Mouse (Mus musculus) lung, postnatal 0 days (tissue): ENCODE measurements around the gene Kidins220. TPM values are rescaled to one million over a fixed set of nuclear protein-coding genes. Genes with fewer than 3 reads are reported as not detected.
A peak's percentile ranks its signal among the peaks of the same experiment; 100 is the strongest.

Experiments
- ATAC-seq: fragments of 200-750 bp; cut with Nextera tagmentation; 2 replicates; pipeline ENCODE4 v1.8.0; 2017; ENCODE audit warnings: moderate library complexity
- DNase-seq: peaks from one replicate; pipeline ENCODE4 v3.0.0-alpha.2; 2016; ENCODE audit warnings: low spot score
- H3K27ac ChIP-seq: fragments of 300-500 bp; sonication (generic); 2 replicates; pipeline ENCODE4 v1.5.1; 2014; ENCODE audit warnings: antibody characterized with exemption, mild to moderate bottlenecking, low read length, mixed read lengths
- H3K27me3 ChIP-seq: fragments of 300-500 bp; sonication (generic); replicated peaks from 2 replicates; pipeline ENCODE4 v1.6.1; 2014; ENCODE audit warnings: low read length, mixed read lengths; ENCODE audit not compliant: insufficient read depth
- H3K36me3 ChIP-seq: fragments of 300-500 bp; sonication (generic); 2 replicates; pipeline ENCODE4 v1.6.1; 2014; ENCODE audit warnings: low read length, mixed read lengths; ENCODE audit not compliant: insufficient read depth
- H3K4me1 ChIP-seq: fragments of 300-500 bp; sonication (generic); 2 replicates; pipeline ENCODE4 v1.6.1; 2014; ENCODE audit warnings: antibody characterized with exemption, low read depth, low read length, mixed read lengths; ENCODE audit not compliant: insufficient read depth
- H3K4me2 ChIP-seq: fragments of 300-500 bp; sonication (generic); replicated peaks from 2 replicates; pipeline ENCODE4 v1.6.1; 2014; ENCODE audit warnings: low read depth, mild to moderate bottlenecking, low read length, moderate library complexity, mixed read lengths
- H3K4me3 ChIP-seq: fragments of 300-500 bp; sonication (generic); 2 replicates; pipeline ENCODE4 v1.5.1; 2014; ENCODE audit warnings: low read depth, low read length
- H3K9ac ChIP-seq: fragments of 300-500 bp; sonication (generic); replicated peaks from 2 replicates; pipeline ENCODE4 v1.6.1; 2014; ENCODE audit warnings: low read depth, mild to moderate bottlenecking
- H3K9me3 ChIP-seq: fragments of 300-500 bp; sonication (generic); 2 replicates; pipeline ENCODE4 v1.6.1; 2016; ENCODE audit warnings: low read length, mixed read lengths
- CTCF ChIP-seq: IDR thresholded peaks from 2 replicates; pipeline ENCODE4 v1.5.1; 2016; ENCODE audit warnings: antibody characterized with exemption, mild to moderate bottlenecking
- EP300 ChIP-seq: IDR thresholded peaks from 2 replicates; pipeline ENCODE4 v1.6.1; 2016; ENCODE audit warnings: antibody characterized with exemption, mild to moderate bottlenecking, control low read depth
- WGBS: fragments of 180-500 bp; shearing (Covaris S2); extraction: QIAGEN DNeasy Blood & Tissue Kit; methylation state at CpG from one replicate; pipeline ENCODE4 v1.1.7; 2014; 5-methylcytosine and 5-hydroxymethylcytosine counted together
- polyA plus RNA-seq: library from polyadenylated mRNA; unstranded; fragments of >200 nt; fragmentation: Nextera tagmentation; extraction: Ambion mirVana; gene quantifications from 2 replicates; pipeline ENCODE4 v1.2.1, GENCODE M21; 2015

The Kidins220 gene
- polyA plus RNA-seq, 1 experiment from 2014 or later = 14.0 TPM

- H3K27ac ChIP-seq = no peak overlapping the region
- WGBS = 89% methylated on average over 2 of the region's 2 CpGs
- DNase-seq (no peak), ATAC-seq (no peak)
- H3K9me3 ChIP-seq = no peaks in the 10 kb centered on the region
- H3K36me3 ChIP-seq = no peaks in the 10 kb centered on the region; the same call in 1 of the 2 replicates
- H3K4me3 ChIP-seq = no peak overlapping the region
- no peaks in the 10 kb centered on the region for H3K27me3 ChIP-seq
- H3K4me1 ChIP-seq = no peaks in the 10 kb centered on the region
- H3K9ac ChIP-seq = no peak overlapping the region
- no peak overlapping the region for H3K4me2 ChIP-seq
- no peak for TF ChIP-seq EP300
- no peak for TF ChIP-seq CTCF
Observed at GRCm38 (mm10) chr12:25044056-25044455, 69.3 kb downstream of the Kidins220 start.

GRCm38 (mm10) chr12:25044579-25044978 is 69.9 kb downstream of the Kidins220 start:
- DNase-seq (no peak), ATAC-seq (no peak)
- Histone ChIP-seq H3K4me3 (no peak overlapping the region), H3K27ac (no peak overlapping the region), H3K4me1 (no peaks in the 10 kb centered on the region), H3K36me3 (no peaks in the 10 kb centered on the region; the same call in 1 of the 2 replicates), H3K27me3 (no peaks in the 10 kb centered on the region), H3K4me2 (no peak overlapping the region), H3K9ac (no peak overlapping the region), H3K9me3 (no peaks in the 10 kb centered on the region)
- 79% methylated on average over 4 of the region's 4 CpGs for WGBS
- TF ChIP-seq EP300 (no peak), CTCF (no peak)

DNA sequence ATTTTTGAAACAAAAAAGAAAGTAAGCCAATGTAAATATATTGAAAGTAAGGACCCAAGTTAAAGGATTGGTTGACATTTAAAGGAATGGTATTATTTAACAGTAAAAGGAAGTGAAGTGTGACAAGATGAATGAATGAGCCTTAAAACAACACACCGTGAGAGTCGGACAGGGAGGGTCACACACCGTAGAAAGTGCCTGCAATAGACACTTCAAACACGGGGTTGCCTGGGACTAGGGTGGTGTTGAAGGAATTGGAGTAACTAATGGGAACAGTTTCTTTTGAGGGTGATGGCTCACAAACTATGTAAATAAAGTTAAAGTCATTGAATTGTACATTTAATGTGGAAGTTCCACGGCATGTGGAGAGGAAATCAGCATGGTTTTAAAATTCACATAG is 74.5 kb downstream of the Kidins220 start:
- peaks cover 19% of the 10 kb centered on the region; the same call in 1 of the 2 replicates for H3K36me3 ChIP-seq
- ATAC-seq (no peak), DNase-seq (no peak)
- H3K9ac ChIP-seq = no peak overlapping the region
- no peaks in the 10 kb centered on the region for H3K27me3 ChIP-seq
- WGBS = 19% methylated on average over 5 of the region's 5 CpGs
- TF ChIP-seq CTCF (no peak), EP300 (no peak)
- H3K9me3 ChIP-seq = no peaks in the 10 kb centered on the region
- H3K4me2 ChIP-seq = no peak overlapping the region
- H3K4me3 ChIP-seq = no peak overlapping the region
- H3K4me1 ChIP-seq = no peaks in the 10 kb centered on the region
- no peak overlapping the region for H3K27ac ChIP-seq

- H3K9me3 ChIP-seq = no peaks in the 10 kb centered on the region
- TF ChIP-seq EP300 (no peak), CTCF (no peak)
- DNase-seq (peak; percentile 29), ATAC-seq (no peak)
- H3K4me2 ChIP-seq = no peak overlapping the region
- H3K27ac ChIP-seq = no peak overlapping the region
- H3K4me1 ChIP-seq = no peaks in the 10 kb centered on the region
- H3K4me3 ChIP-seq = no peak overlapping the region
- H3K9ac ChIP-seq = no peak overlapping the region
- 83% methylated on average over 7 of the region's 7 CpGs for WGBS
- no peaks in the 10 kb centered on the region for H3K27me3 ChIP-seq
- H3K36me3 ChIP-seq = peaks cover 43% of the 10 kb centered on the region
Observed at GRCm38 (mm10) chr12:25054511-25054910, 79.8 kb downstream of the Kidins220 start.

DNA sequence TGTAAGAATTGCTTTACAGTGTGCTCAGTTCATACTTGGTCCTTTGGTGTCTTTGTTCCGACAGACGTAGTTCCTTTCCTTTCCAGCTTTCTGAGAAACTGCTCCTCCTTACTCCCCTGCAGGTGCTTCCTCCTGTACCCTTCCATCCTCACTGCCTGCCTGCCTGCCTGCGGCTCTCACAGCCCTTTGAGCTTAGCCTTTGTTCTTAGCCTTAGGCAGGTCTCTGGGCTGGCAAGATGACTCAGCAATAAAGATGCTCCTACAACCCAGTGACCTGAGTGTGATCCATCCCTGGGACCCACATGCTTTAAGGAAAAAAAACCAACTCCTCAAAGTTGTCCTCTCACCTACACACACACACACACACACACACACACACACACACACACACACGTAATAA is 80.2 kb downstream of the Kidins220 start:
- Histone ChIP-seq H3K4me2 (no peak overlapping the region), H3K4me3 (no peak overlapping the region), H3K27me3 (no peaks in the 10 kb centered on the region), H3K36me3 (peaks cover 43% of the 10 kb centered on the region), H3K9ac (no peak overlapping the region), H3K4me1 (no peaks in the 10 kb centered on the region), H3K27ac (no peak overlapping the region), H3K9me3 (no peaks in the 10 kb centered on the region)
- no peak for ATAC-seq
- no peak for DNase-seq
- TF ChIP-seq CTCF = no peak
- no peak for TF ChIP-seq EP300
- 70% methylated on average over 4 of the region's 4 CpGs for WGBS

DNA sequence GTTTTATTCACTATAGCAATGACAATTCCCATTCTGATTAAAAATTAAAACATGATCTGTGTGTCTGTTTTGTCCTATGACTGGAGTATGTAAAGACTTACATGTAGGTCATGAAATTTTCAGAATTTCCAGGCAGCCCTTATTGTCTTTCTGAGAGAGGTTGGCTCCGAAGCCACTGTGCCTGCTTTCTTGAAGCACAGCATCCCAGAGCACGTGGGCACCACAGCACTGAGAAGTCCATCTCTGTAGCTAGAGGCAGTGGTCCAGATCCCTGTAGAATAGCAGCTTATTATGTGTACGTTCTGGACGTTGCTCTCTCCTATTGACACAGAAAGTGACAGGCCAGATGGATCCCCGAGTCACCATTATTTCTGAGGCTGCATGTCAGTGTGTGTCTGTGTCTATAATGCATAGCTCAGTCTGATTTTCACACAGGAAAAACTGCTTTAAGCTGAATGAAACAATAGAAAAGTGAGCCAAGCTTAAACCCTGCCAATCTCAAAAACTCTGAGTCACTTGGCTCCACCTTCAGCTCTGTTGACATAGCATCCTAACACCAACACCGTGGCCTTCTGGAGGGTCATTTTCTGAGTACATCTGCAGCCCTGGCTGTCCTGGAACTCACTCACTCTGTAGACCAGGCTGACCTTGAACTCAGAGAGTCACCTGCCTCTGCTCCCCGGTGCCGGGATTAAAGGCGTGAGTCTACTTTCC is 84.9 kb downstream of the Kidins220 start:
- 74% methylated on average over 9 of the region's 9 CpGs for WGBS
- H3K36me3 ChIP-seq = peaks cover 20% of the 10 kb centered on the region
- DNase-seq (peak; percentile 19), ATAC-seq (no peak)
- H3K9me3 ChIP-seq = no peaks in the 10 kb centered on the region
- TF ChIP-seq CTCF = no peak
- TF ChIP-seq EP300 = no peak
- no peak overlapping the region for H3K4me3 ChIP-seq
- no peak overlapping the region for H3K4me2 ChIP-seq
- no peaks in the 10 kb centered on the region for H3K27me3 ChIP-seq
- no peak overlapping the region for H3K27ac ChIP-seq
- H3K4me1 ChIP-seq = no peaks in the 10 kb centered on the region
- no peak overlapping the region for H3K9ac ChIP-seq

GRCm38 (mm10) chr12:25060901-25061300 is 86.2 kb downstream of the Kidins220 start:
- no peaks in the 10 kb centered on the region for H3K9me3 ChIP-seq
- no peak overlapping the region for H3K27ac ChIP-seq
- H3K4me2 ChIP-seq = no peak overlapping the region
- H3K27me3 ChIP-seq = no peaks in the 10 kb centered on the region
- H3K4me1 ChIP-seq = no peaks in the 10 kb centered on the region
- H3K9ac ChIP-seq = no peak overlapping the region
- H3K4me3 ChIP-seq = no peak overlapping the region
- no peak for DNase-seq
- 81% methylated on average over 7 of the region's 7 CpGs for WGBS
- ATAC-seq = no peak
- H3K36me3 ChIP-seq = peaks cover 19% of the 10 kb centered on the region
- no peak for TF ChIP-seq EP300
- TF ChIP-seq CTCF = no peak
